Mouse (Mus musculus): ENCODE data around the gene Ice2.

The Ice2 gene

GRCm38 (mm10) chr9:69454691-69455090 is 57.0 kb downstream of the Ice2 start:
- in situ Hi-C loops (cut with MboI; ENCODE audit: low pct_unique_long_range_greater_than_20kb in 1 of 2, low sequenced_read_pairs in 2 of 2, unreplicated experiment in 1 of 2), result no loop called here

- in situ Hi-C loops (cut with MboI; ENCODE audit: low pct_unique_long_range_greater_than_20kb in 1 of 2, low sequenced_read_pairs in 2 of 2, unreplicated experiment in 1 of 2), result no loop called here
These were observed 57.7 kb downstream of the Ice2 start for GRCm38 (mm10) chr9:69455391-69455790.

DNA sequence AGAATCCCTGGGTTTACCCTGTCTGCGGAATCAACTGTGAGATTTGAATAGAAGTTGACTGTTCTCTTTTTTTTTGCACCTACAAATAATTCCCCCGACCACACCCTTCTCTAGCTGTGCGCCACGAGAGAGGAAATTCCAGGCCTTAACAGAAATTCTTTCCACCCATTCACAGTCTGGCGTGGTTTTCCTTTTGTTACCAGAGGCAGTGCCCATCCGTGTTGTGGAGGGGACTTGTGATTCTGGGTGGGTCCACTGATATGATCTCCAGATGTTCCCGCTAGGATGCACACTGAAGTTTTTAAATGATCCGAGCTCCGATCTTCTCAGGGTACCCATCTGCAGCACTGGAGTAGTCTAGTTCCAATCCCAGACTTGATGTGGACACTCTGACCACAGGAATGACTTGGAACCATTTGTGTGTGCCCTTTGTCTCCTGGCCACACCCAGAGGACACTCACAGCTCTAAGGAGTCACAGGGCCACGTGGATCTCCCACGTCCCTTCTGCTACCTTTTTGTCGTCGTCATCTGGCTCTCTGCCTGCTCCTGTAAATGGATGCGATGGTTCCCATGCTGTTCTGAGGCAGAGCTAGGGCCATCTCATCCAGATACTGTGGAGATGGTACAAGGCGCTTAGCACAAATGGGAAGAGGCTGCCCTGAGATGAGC is 58.8 kb downstream of the Ice2 start:
- in situ Hi-C loops (cut with MboI; ENCODE audit: low pct_unique_long_range_greater_than_20kb in 1 of 2, low sequenced_read_pairs in 2 of 2, unreplicated experiment in 1 of 2), result no loop called here

DNA sequence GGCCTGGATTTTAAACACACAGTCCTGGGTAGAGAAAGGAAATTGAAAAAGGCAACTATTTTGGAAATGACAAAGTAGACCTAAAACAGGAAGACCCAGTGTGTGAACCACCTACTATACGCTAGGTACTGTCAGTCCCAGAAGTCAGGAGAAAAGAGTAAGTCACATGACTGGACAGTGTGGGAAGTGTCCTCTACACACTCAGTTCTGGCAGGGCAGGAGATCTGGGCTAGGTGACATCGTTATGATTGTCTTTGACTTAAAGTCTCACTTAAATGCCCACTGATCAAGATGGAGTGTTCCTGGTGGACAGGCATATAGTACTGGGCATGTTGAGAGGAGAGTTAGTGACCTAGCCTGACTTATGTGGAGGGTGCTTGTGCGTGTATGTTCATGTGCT is 59.4 kb downstream of the Ice2 start:
- in situ Hi-C loops (cut with MboI; ENCODE audit: low pct_unique_long_range_greater_than_20kb in 1 of 2, low sequenced_read_pairs in 2 of 2, unreplicated experiment in 1 of 2), result no loop called here

GRCm38 (mm10) chr9:69457747-69458625 is 60.3 kb downstream of the Ice2 start:
- in situ Hi-C loops (cut with MboI; ENCODE audit: low pct_unique_long_range_greater_than_20kb in 1 of 2, low sequenced_read_pairs in 2 of 2, unreplicated experiment in 1 of 2), result no loop called here

DNA sequence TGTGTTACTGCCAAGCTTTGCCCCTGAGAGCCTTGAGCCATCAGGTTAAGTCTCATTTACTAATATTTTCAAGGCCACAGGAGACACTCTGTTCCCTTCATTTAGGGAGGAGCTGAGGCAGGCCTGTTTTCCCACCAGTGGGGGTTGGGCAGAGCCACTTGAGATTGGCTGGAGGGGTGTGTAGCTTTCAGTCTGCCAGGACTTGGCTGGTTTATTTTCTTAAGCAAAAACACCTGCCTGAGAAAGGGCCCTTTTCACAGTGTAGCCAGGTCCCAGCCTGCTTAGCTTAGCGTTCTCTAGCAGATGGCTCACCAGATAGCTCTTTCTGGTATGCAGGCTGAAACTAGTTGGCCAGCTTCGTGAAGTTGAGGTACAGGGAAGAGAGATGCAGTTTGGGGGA is 61.3 kb downstream of the Ice2 start:
- in situ Hi-C loops (cut with MboI; ENCODE audit: low pct_unique_long_range_greater_than_20kb in 1 of 2, low sequenced_read_pairs in 2 of 2, unreplicated experiment in 1 of 2), result no loop called here

DNA sequence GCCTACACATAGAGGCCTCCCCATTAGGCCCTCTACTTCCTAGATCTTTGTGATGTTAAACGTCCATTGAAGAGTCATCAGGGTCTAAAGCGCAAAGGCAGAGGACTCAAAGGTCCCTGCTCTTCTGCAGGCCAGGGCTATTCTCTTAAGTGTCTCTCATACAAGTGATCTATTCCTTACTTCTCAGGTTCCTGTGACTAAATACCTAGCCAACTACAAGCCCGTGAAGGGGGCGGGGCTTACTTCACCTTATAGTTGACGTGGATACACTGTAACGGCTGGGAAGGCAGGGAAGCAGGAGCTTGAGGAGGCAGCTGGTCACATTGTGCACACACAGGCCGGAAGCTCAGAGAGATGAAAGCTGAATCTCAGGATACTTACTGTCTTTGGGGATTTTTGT is 62.2 kb downstream of the Ice2 start:
- in situ Hi-C loops (cut with MboI; ENCODE audit: low pct_unique_long_range_greater_than_20kb in 1 of 2, low sequenced_read_pairs in 2 of 2, unreplicated experiment in 1 of 2), result no loop called here

- in situ Hi-C loops (cut with MboI; ENCODE audit: low pct_unique_long_range_greater_than_20kb in 1 of 2, low sequenced_read_pairs in 2 of 2, unreplicated experiment in 1 of 2), result no loop called here
These were observed 65.3 kb downstream of the Ice2 start for GRCm38 (mm10) chr9:69463046-69463445.

DNA sequence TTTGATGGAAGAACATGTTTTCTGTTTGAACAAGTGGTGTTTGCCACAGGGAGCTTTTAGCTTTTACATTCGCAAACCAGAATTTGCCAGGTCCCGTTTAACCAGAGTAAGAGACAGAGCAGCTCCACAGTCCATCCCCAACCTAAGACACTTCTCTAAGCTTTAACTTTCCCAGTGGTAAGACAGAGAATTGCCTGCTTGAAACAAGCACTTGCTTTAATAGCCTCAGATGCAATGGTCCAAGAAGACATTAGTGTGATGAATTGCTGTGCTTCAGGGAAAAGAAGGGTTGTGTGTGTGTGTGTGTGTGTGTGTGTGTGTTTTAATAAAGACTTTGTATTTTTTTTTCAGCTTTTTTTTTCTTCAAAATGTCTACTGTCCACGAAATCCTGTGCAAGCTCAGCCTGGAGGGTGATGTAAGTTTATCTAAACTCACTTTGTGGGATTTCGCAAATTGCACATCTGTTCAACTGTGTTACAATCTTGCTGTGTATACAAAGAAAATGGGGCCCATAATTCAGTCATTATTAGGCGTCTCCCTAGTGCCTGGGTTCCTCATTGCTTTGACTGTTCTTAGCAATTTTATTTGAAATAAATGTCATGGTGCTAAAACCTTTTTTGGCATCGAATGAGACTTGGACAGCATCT is 66.5 kb downstream of the Ice2 start:
- in situ Hi-C loops (cut with MboI; ENCODE audit: low pct_unique_long_range_greater_than_20kb in 1 of 2, low sequenced_read_pairs in 2 of 2, unreplicated experiment in 1 of 2), result no loop called here

DNA sequence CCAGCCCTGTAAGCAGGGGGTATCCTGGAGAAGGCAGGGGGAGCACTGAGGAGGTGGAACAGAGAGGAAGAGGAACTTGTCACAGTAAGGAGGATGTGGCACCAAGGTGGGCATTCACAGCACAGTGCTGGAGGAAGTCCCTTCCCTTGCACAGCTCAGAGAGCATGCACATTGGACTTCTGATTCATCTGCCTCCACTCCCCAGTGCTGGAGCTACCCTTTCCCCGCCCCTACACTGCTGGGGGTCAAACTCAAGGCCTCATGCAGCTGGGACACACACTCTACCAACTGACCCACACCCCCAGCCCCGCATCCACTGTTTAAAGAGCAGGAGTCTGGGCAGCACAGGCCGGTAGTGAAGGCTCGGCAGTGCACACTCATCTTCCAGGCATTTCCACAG is 68.4 kb downstream of the Ice2 start:
- in situ Hi-C loops (cut with MboI; ENCODE audit: low pct_unique_long_range_greater_than_20kb in 1 of 2, low sequenced_read_pairs in 2 of 2, unreplicated experiment in 1 of 2), result no loop called here

DNA sequence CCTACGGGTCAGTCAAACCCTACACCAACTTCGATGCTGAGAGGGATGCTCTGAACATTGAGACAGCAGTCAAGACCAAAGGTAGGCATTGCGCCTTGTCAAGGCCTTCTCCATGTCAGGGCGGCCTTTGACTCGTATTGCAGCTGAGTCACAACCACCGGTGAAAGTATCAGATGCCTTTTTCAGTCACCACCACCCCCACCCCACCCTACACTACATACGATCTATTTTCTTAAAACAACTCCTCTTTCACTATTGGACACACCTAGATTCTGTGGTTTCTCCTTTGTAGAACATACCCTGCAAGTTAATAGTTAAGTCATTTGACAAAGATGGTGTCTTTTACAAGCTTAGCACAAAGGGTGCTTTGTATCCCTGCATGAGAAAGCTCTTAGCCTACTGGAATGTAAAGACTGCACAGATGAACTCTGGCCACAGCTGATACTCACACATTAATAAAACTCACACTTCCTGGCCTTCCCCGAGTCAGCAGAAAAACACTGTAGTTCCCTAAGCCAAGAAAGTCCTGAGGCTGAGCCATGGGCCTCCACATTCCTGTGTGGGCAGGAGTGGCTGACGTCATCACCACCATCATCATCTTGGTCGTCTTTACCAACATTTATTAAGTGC is 69.7 kb downstream of the Ice2 start:
- in situ Hi-C loops (cut with MboI; ENCODE audit: low pct_unique_long_range_greater_than_20kb in 1 of 2, low sequenced_read_pairs in 2 of 2, unreplicated experiment in 1 of 2), result no loop called here

GRCm38 (mm10) chr9:69468991-69469390 is 71.3 kb downstream of the Ice2 start:
- in situ Hi-C loops (cut with MboI; ENCODE audit: low pct_unique_long_range_greater_than_20kb in 1 of 2, low sequenced_read_pairs in 2 of 2, unreplicated experiment in 1 of 2), result no loop called here

DNA sequence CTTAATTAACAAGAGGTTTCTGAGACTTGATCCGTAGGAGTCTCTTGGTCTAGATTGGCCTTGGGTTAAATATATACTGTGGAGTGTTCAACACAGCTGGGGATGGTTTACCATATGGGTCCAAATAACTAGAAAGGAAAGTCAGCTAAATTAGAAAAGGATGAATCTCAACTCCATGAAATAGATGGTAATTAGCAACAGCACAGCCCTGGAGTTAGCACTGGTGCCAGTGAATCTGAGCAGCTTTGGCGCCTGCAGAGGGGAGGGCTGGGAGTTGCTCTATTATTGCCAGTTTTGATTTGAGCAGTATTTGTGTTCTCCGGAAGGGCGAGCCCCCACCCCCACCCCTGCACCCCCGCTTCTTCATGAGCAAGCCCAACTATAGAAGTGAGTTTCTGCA is 72.7 kb downstream of the Ice2 start:
- in situ Hi-C loops (cut with MboI; ENCODE audit: low pct_unique_long_range_greater_than_20kb in 1 of 2, low sequenced_read_pairs in 2 of 2, unreplicated experiment in 1 of 2), result no loop called here

- in situ Hi-C loops (cut with MboI; ENCODE audit: low pct_unique_long_range_greater_than_20kb in 1 of 2, low sequenced_read_pairs in 2 of 2, unreplicated experiment in 1 of 2), result no loop called here
These were observed 73.2 kb downstream of the Ice2 start for GRCm38 (mm10) chr9:69470921-69471320.

DNA sequence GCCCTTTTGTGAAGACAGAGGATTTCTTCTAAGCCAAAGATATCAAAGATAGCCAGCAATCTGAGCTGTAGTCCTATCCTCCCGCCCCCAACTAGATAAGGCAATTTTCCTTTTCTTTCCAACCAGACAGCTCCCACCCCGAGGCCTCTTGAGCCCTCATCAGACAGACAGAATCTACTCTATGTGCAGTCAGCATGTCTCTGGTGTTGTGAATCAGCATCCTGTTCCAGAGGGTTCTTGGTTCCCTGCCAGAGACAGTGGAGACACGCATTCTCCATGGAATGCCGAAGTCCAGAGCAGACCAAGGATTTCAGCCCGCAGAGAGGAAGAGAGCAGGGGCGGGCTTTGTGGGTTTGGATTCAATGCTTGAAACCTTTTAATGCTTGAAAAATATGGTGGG is 75.0 kb downstream of the Ice2 start:
- in situ Hi-C loops (cut with MboI; ENCODE audit: low pct_unique_long_range_greater_than_20kb in 1 of 2, low sequenced_read_pairs in 2 of 2, unreplicated experiment in 1 of 2), result no loop called here

GRCm38 (mm10) chr9:69475873-69476272 is 78.2 kb downstream of the Ice2 start:
- in situ Hi-C loops (cut with MboI; ENCODE audit: low pct_unique_long_range_greater_than_20kb in 1 of 2, low sequenced_read_pairs in 2 of 2, unreplicated experiment in 1 of 2), result no loop called here

DNA sequence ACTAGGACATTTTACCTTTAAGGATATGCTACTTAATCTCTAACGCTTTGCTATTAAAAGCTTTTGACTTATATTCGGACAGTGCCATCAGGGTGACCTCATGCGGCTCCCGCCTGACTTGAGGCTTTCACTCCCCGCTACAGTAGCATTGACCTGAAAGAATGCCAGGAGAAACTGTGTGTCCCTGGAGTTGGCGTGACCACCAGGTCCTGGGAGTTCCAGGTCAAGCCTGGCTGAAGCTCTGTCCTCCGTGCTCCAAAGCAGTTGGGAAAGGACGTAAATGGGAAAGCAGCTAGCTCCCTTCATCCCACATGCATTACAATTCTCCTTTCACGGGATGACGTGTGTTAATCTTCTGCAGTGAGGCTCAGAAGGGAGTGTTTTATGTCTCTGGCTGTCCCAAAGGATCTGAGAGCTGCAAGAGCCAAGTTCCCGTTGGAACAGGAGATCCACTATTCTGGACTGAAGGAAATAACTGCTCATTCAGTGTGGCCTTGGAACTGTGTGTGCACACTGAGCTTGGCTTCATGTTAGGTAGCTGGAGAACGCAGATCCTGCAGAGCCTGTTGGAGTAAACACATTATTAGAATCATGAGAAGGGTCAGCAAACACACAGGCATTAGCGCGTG is 79.6 kb downstream of the Ice2 start:
- in situ Hi-C loops (cut with MboI; ENCODE audit: low pct_unique_long_range_greater_than_20kb in 1 of 2, low sequenced_read_pairs in 2 of 2, unreplicated experiment in 1 of 2), result no loop called here

DNA sequence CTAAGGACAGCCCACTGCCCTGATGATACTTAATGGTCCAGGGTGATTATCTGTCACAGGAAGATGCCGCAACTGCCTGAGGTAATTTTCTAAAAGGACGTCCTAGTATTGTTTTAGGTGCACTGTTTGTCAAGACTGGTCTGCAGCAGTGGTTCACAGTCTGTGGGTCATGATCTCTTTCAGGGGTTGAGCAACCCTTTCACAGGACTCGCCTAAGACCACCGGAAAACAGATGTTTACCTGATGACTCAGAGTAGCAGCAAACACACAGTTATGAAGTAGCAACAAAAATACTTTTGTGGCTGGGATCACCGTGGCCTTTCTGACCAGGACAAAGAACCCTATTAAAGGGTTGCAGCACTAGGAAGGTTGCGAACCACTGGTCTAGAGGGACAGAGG is 80.1 kb downstream of the Ice2 start:
- in situ Hi-C loops (cut with MboI; ENCODE audit: low pct_unique_long_range_greater_than_20kb in 1 of 2, low sequenced_read_pairs in 2 of 2, unreplicated experiment in 1 of 2), result no loop called here

- in situ Hi-C loops (cut with MboI; ENCODE audit: low pct_unique_long_range_greater_than_20kb in 1 of 2, low sequenced_read_pairs in 2 of 2, unreplicated experiment in 1 of 2), result loop anchor here (10.0 kb wide), 2 partner anchors 106 to 116 kb away; no protein-coding TSS in a partner anchor
These were observed 82.6 kb downstream of the Ice2 start for GRCm38 (mm10) chr9:69480344-69480743.
